In genomic region chr14:26669292-26670073, GRCm38 (mm10) we compare ENCODE assay signal across 7 mouse cellular contexts. TPM values are rescaled to one million over a fixed set of nuclear protein-coding genes. Genes with fewer than 3 reads are reported as not detected.
DNase-seq lines count a peak whose midpoint lies in the region; ATAC-seq lines count a peak whose summit lies in the region.

Gene Pde12, minus strand, starts transcription at chr14:26669883.

- peak; percentile 81 for DNase-seq in adrenal gland, postnatal 25 days
- peak; percentile 99 for DNase-seq in heart, adult 11 months
- peak; percentile 95 for DNase-seq in kidney, adult 18-20 months
- peak; percentile 89 for DNase-seq in limb, embryonic 11.5 days (ENCODE audit: low spot score)
- DNase-seq in midbrain, embryonic 14.5 days = peak; percentile 94
- peak; percentile 68 to 80 for DNase-seq in spleen, adult 18-20 months

- peak within 1 kb of the TSS; percentile 94 for H3K4me3 ChIP-seq in embryonic facial prominence, embryonic 12.5 days
- H3K4me3 ChIP-seq in limb, embryonic 11.5 days (ENCODE audit: low read depth, low read length) = peak within 1 kb of the TSS; percentile 96
- peak within 1 kb of the TSS; percentile 97 for H3K4me3 ChIP-seq in midbrain, embryonic 14.5 days (replicated peaks; ENCODE audit: low read depth, low read length)

- no peaks in the 10 kb centered on the region for H3K9me3 ChIP-seq in embryonic facial prominence, embryonic 12.5 days
- no peaks in the 10 kb centered on the region for H3K9me3 ChIP-seq in limb, embryonic 11.5 days (ENCODE audit: control insufficient read depth, low read length)
- H3K9me3 ChIP-seq in midbrain, embryonic 14.5 days (ENCODE audit: control insufficient read depth, low read length) = no peaks in the 10 kb centered on the region

- peaks cover 17% of the 10 kb centered on the region for H3K4me1 ChIP-seq in embryonic facial prominence, embryonic 12.5 days
- H3K4me1 ChIP-seq in limb, embryonic 11.5 days (ENCODE audit: control insufficient read depth, insufficient read depth, low read length) = 0 out of 2 replicates have a peak, but pooled peaks cover 3% of the 10 kb centered on the region
- H3K4me1 ChIP-seq in midbrain, embryonic 14.5 days (ENCODE audit: control insufficient read depth, insufficient read depth, low read length) = peaks cover 24% of the 10 kb centered on the region

- no peaks in the 10 kb centered on the region for H3K27me3 ChIP-seq in embryonic facial prominence, embryonic 12.5 days
- H3K27me3 ChIP-seq in limb, embryonic 11.5 days (ENCODE audit: control insufficient read depth, insufficient read depth, low read length) = no peaks in the 10 kb centered on the region
- H3K27me3 ChIP-seq in midbrain, embryonic 14.5 days (ENCODE audit: control insufficient read depth, insufficient read depth, low read length) = no peaks in the 10 kb centered on the region

- H3K36me3 ChIP-seq in embryonic facial prominence, embryonic 12.5 days = peaks cover 14% of the 10 kb centered on the region
- H3K36me3 ChIP-seq in limb, embryonic 11.5 days (ENCODE audit: control insufficient read depth, insufficient read depth, low read length) = peaks cover 5% of the 10 kb centered on the region; the same call in 1 of the 2 replicates
- peaks cover 16% of the 10 kb centered on the region for H3K36me3 ChIP-seq in midbrain, embryonic 14.5 days (ENCODE audit: control insufficient read depth, insufficient read depth, low read length)

- H3K27ac ChIP-seq in embryonic facial prominence, embryonic 12.5 days = peak within 1 kb of the TSS; percentile 85
- peak within 1 kb of the TSS; percentile 77 for H3K27ac ChIP-seq in limb, embryonic 11.5 days (replicated peaks; ENCODE audit: low read depth, low read length)
- peak within 1 kb of the TSS; percentile 88 for H3K27ac ChIP-seq in midbrain, embryonic 14.5 days (replicated peaks; ENCODE audit: low read depth, low read length)

- peak within 1 kb of the TSS; percentile 77 for H3K9ac ChIP-seq in embryonic facial prominence, embryonic 12.5 days
- peak within 1 kb of the TSS; percentile 81 for H3K9ac ChIP-seq in limb, embryonic 11.5 days (ENCODE audit: low read length)
- H3K9ac ChIP-seq in midbrain, embryonic 14.5 days (replicated peaks; ENCODE audit: low read length) = peak within 1 kb of the TSS; percentile 88

- peak; percentile 91 for ATAC-seq in embryonic facial prominence, embryonic 12.5 days (ENCODE audit: insufficient number of reproducible peaks, insufficient read depth, low FRiP score, low TSS enrichment)
- peak; percentile 87; the same call in 1 of the 2 replicates for ATAC-seq in limb, embryonic 11.5 days (ENCODE audit: insufficient number of reproducible peaks, low FRiP score, low TSS enrichment, low read depth)
- peak; percentile 93 for ATAC-seq in midbrain, embryonic 14.5 days (ENCODE audit: low FRiP score, low TSS enrichment)

- under 1% methylated on average over 70 of the region's 70 CpGs for WGBS in embryonic facial prominence, embryonic 12.5 days
- under 1% methylated on average over 70 of the region's 70 CpGs for WGBS in limb, embryonic 11.5 days
- under 1% methylated on average over 70 of the region's 70 CpGs for WGBS in midbrain, embryonic 14.5 days

- H3K4me2 ChIP-seq in embryonic facial prominence, embryonic 12.5 days (replicated peaks) = peak within 1 kb of the TSS; percentile 91
- H3K4me2 ChIP-seq in limb, embryonic 11.5 days (ENCODE audit: low read depth, severe bottlenecking) = peak within 1 kb of the TSS; percentile 91
- peak within 1 kb of the TSS; percentile 96 for H3K4me2 ChIP-seq in midbrain, embryonic 14.5 days (ENCODE audit: low read length)

RNA-seq across cellular contexts. Expression of gene Pde12, which starts in this region (rescaled TPM):
- 9.0 and 10.0 TPM in 2 replicates for total RNA-seq in adrenal gland, postnatal 25 days (2021)
- polyA plus RNA-seq in embryonic facial prominence, embryonic 12.5 days (2016; fragmentation: Nextera tagmentation; extraction: Ambion mirVana) = 11.0 and 11.3 TPM in 2 replicates
- 12.7 and 13.5 TPM in 2 replicates for polyA plus RNA-seq in limb, embryonic 11.5 days (2014; fragmentation: Nextera tagmentation; extraction: Ambion mirVana)
- 14.6 and 15.6 TPM in 2 replicates for polyA plus RNA-seq in midbrain, embryonic 14.5 days (2014; fragmentation: Nextera tagmentation; extraction: Ambion mirVana)

Comparison
In these comparisons a context has a peak if more than half of its experiments do, and no peak if none do; other contexts are left out.
1. Peak in every context shown above with its lines: DNase-seq, ATAC-seq, H3K4me3 ChIP-seq and H3K27ac ChIP-seq.